Mouse (Mus musculus) adrenal gland, adult 8-10 months (tissue): ENCODE results near the gene Arhgef2. TPM values are rescaled to one million over a fixed set of nuclear protein-coding genes. Genes with fewer than 3 reads are reported as not detected.

Experiments
- DNase-seq: peaks from one replicate; pipeline ENCODE4 v3.0.0; 2022
- total RNA-seq, 4 experiments: library from RNA; stranded (reverse); gene quantifications; 2 replicates each; pipeline ENCODE4 v1.2.4; 2022

Gene Arhgef2
- total RNA-seq, 4 experiments from 2014 or later, result 22.0 to 48.2 (median 31.5) TPM

GRCm38 (mm10) chr3:88684980-88685941 is 79.5 kb downstream of the Arhgef2 start, which contains the start of gene Khdc4:
Khdc4 (plus strand) TSS chr3:88685803.
- peak; percentile 97 for DNase-seq

- peak; percentile 45 for DNase-seq
These were observed 80.2 kb downstream of the Arhgef2 start for GRCm38 (mm10) chr3:88685958-88686451.

- no peak for DNase-seq
These were observed 81.2 kb downstream of the Arhgef2 start for GRCm38 (mm10) chr3:88686734-88687611.

- no peak for DNase-seq
These were observed 83.3 kb downstream of the Arhgef2 start for GRCm38 (mm10) chr3:88689079-88689478.

- no peak for DNase-seq
These were observed 89.8 kb downstream of the Arhgef2 start for GRCm38 (mm10) chr3:88695545-88695944.

Other genes starting within 250 kb of the Arhgef2 start
- gene Paqr6, start 241.4 kb upstream of the Arhgef2 start, total RNA-seq, result 1 to 10 TPM; 4.1 to 6.9 (median 5.4) TPM
- 1 to 10 TPM in 2 of 4 experiments, under 1 TPM in 1, not detected in 1; 0.89 to 1.9 (median 1.3) TPM for gene Bglap3, start 233.2 kb upstream of the Arhgef2 start, total RNA-seq
- gene Bglap2, start 227.3 kb upstream of the Arhgef2 start, total RNA-seq, result 1 to 10 TPM in 1 of 4 experiments, not detected in 3; 2.1 TPM
- 1 to 10 TPM in 2 of 4 experiments, under 1 TPM in 2; 0.77 to 7.8 (median 2.5) TPM for gene Bglap, start 221.5 kb upstream of the Arhgef2 start, total RNA-seq
- gene Pmf1, start 195.6 kb upstream of the Arhgef2 start, total RNA-seq, result 10 to 100 TPM; 31.5 to 46.9 (median 34.3) TPM
- 10 to 100 TPM; 44.3 to 50.8 (median 47.0) TPM for gene Slc25a44, start 180.8 kb upstream of the Arhgef2 start, total RNA-seq
- 10 to 100 TPM; 12.2 to 14.0 (median 12.5) TPM for gene Sema4a, start 144.8 kb upstream of the Arhgef2 start, total RNA-seq
- gene Lmna, start 96.0 kb upstream of the Arhgef2 start, total RNA-seq, result 100 to 1,000 TPM in 3 of 4 experiments, 10 to 100 TPM in 1; 88.2 to 134 (median 124) TPM
- 1 to 10 TPM; 2.8 to 4.3 (median 3.9) TPM for gene Mex3a, start 73.6 kb upstream of the Arhgef2 start, total RNA-seq
- not detected for gene Rab25, start 57.7 kb upstream of the Arhgef2 start, total RNA-seq
- gene Lamtor2, start 52.9 kb upstream of the Arhgef2 start, total RNA-seq, result 100 to 1,000 TPM; 138 to 164 (median 144) TPM
- gene Ubqln4, start 52.2 kb upstream of the Arhgef2 start, total RNA-seq, result 10 to 100 TPM; 64.1 to 81.3 (median 66.7) TPM
- 100 to 1,000 TPM; 139 to 217 (median 172) TPM for gene Ssr2, start 30.1 kb upstream of the Arhgef2 start, total RNA-seq
- gene Rxfp4, start 47.2 kb downstream of the Arhgef2 start, total RNA-seq, result not detected
- 10 to 100 TPM; 48.9 to 84.1 (median 58.1) TPM for gene Khdc4, start 79.8 kb downstream of the Arhgef2 start, total RNA-seq
- 10 to 100 TPM; 55.0 to 65.3 (median 59.1) TPM for gene Rit1, start 110.9 kb downstream of the Arhgef2 start, total RNA-seq
- gene Syt11, start 169.2 kb downstream of the Arhgef2 start, total RNA-seq, result 10 to 100 TPM; 13.5 to 24.3 (median 15.7) TPM
- gene Gon4l, start 229.3 kb downstream of the Arhgef2 start, total RNA-seq, result 10 to 100 TPM; 34.8 to 56.4 (median 40.3) TPM